Mouse (Mus musculus): Measurements from ENCODE around the gene Agbl5. TPM values are rescaled to one million over a fixed set of nuclear protein-coding genes. Genes with fewer than 3 reads are reported as not detected.

Agbl5 gene
- total RNA-seq, 2 experiments from 2014 or later: 19.5 to 22.2 TPM

DNA sequence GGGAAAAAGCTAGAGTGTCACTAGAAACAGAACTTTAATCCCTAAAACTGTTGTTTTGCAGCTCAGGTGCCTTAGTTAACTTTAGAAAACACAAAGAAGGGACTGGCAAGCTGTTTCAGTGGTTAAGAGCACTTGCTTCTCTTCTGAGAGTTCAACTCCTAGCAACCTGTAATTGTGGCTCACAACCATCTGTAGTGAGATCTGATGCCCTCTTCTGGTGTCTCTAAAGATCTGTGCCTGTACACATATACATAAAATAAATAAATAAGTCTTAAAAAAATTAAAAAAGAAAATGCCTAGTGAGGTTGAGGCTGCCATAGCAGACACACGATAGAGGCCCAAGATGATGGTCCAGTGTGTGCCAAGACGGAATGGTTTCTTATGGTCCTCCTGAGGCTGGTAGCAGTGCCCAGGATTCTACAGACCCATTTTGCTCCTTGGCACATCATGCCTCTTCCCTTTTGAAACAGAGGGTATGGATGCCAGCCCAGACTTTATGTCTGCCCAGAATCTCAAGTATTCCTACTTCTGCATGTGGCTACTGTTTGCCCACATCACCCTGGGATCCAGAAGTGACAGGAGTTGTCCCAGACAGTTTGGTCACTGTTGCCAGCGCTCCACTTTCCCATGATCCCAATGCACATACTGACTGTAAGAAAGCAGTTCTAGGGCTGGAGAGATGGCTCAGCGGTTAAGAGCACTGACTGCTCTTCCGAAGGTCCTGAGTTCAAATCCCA is 46.4 kb downstream of the Agbl5 start:
- intact Hi-C loops (cut with DNase I): loop anchor here (5.0 kb wide), 1 partner anchor 67 kb away; no protein-coding TSS in a partner anchor
- DNase-seq (ENCODE audit: extremely low spot score in 1 of 2, low spot score in 2 of 2): no peak

DNA sequence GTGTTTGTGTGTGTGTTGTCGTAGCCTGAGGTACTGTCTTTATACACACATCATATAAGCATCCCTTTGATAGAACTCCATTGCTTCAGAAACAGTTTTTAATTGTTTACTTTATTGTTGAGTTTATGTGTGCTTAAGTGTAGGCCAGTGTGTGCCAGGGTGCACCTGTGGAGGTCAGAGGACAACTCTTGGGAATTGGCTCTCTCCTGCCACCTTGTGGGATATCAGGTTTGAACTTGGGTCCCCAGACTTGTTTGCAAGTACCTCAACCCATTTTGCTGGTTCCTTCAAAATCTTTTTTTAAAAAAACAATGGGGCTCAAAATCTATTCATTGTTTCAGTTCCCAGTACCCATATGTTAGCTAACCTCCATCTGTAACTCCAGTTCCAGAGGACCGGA is 54.5 kb downstream of the Agbl5 start:
- intact Hi-C loops (cut with DNase I): no loop called here
- no peak for DNase-seq (ENCODE audit: extremely low spot score in 1 of 2, low spot score in 2 of 2)

DNA sequence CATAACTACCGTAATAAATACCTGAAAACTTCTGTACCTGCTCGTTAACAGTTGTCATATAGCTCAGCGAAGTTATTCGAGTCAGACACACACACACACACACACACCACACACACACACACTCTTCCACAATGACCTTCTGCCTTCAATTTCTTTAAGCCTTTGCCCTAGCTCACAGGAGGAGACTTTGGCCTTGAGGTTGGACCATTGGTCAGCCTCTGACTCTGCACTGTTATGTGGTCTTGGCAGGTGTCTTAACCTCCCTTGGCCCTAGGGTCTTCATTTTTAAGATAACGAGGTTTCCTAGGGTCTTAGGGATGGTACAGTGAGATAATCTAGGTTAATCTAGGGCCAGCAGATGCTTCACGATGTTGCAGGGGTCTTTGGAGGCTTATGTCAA is 55.9 kb downstream of the Agbl5 start:
- intact Hi-C loops (cut with DNase I): no loop called here
- DNase-seq (ENCODE audit: extremely low spot score in 1 of 2, low spot score in 2 of 2): no peak

DNA sequence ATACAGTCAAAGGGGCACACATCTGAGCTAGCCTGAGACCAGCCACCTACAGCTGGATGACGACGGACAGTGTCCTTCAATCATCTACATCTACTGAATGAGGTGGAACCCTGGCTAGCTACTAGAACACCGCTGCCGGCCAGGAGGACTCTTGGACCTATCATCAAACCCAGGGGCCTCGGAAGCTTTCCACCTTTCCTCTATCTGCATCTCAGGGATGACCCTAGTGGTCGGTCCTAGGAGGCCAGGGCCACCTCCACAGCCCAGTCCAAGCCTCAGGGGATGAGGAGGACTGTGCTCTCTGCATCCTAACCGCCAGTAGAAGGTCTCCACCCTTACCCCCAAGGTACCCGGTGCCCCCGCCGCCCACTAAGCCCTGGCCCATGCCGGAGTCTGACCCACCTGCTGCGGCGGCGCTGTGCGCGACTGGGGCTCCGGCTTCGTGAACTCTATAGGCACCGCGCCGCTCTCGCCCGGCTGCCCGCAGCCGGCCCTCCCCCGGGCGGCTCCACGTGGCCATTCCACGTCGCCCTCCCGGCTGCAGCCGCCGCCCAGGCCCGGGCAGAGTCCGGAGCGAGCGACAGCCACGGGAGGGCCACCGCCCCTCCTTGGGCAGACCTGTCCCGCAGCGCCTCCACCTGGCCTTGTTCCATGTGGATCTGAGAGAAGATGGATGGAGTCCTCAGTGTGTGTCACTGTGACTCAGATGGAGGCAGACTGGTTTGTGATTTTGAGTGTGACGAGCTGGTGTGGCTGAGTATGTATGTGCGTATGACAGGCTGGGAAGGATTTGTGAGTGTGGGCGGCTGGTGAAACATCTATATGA is 56.7 kb downstream of the Agbl5 start, which contains the start of gene Cgref1:
Cgref1 (minus strand) TSS at position 636 of the 826 bp plus-strand sequence.
- peak; percentile 76 to 82 for DNase-seq (ENCODE audit: extremely low spot score in 1 of 2, low spot score in 2 of 2)
- intact Hi-C loops (cut with DNase I): loop anchor here (5.0 kb wide), 1 partner anchor 107 kb away; the partner anchor contains the start of gene Cad

DNA sequence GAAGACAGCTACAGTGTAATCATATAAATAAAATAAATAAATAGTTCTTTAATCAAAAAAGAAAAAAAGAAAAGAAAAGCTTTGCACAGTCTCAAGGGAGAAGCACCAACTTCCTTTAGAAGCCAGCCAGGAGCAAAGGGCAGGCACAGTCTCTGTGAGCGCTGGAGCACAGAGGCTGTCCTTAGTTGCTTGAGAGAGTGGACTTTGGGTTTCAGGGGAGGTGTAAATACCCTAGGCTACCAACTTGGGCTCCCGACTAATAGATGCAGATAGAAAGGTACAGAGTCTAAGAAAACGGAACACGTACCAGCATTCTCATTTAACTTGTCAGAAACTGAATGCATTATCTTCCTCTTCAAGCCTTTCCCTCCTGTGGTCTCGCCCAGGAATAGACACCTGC is 60.1 kb downstream of the Agbl5 start:
- intact Hi-C loops (cut with DNase I): loop anchor here (5.0 kb wide), 1 partner anchor 104 kb away; the partner anchor contains the start of gene Cad
- no peak for DNase-seq (ENCODE audit: extremely low spot score in 1 of 2, low spot score in 2 of 2)

DNA sequence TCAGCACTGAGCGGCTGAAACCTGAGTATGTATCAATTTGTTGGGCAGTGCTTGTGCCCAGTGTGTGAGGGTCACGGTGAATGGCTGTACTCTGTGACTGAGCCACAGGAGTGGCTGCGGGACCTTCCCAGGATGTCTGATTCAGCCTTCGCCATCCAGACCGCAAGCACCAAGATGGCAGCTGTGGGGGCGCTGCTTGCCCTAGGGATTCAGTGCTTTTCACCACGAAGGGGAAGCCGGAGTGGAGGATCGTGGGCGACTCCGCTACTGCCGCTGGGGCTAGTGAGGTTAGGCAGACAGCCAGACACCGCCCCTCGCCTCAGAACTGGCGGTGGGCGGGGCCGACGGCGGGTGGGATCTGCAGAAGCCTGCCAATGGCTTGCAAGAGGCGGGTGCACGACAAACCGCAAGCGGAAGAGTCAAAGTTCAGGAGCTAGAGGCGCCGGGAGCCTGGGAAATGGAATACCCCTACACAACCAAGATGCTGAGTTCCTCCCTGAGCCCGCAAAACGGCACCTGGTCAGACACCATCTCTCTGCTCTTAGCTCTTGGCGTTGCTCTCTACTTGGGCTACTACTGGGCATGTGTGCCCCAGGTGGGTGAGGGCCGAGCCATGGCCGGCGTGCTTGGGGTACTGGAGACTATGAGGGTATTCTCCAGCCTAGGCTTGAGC is 61.3 kb downstream of the Agbl5 start:
- intact Hi-C loops (cut with DNase I): loop anchor here (5.0 kb wide), 1 partner anchor 103 kb away; the partner anchor contains the start of gene Cad
- DNase-seq (ENCODE audit: extremely low spot score in 1 of 2, low spot score in 2 of 2): peak; percentile 94 to 97

DNA sequence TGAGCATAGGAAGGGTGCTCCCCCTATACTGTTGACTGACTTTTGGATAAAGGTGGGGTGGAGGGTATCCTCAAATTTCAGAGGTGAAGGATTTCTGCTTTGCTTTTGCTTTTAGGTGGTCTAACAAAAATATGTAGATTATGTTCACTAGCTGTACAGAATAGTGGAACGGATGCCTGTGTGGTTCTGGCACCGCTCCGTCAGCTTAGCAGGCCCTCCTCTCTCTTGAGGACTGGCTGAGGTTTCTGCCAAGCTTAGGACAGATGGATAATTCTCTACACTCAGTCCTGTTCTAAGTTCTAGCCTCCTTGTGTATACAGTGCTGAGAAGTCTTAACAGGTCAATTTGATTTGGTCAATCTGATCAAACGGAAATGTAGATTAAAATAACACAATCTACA is 62.0 kb downstream of the Agbl5 start:
- no peak for DNase-seq (ENCODE audit: extremely low spot score in 1 of 2, low spot score in 2 of 2)
- intact Hi-C loops (cut with DNase I): no loop called here

DNA sequence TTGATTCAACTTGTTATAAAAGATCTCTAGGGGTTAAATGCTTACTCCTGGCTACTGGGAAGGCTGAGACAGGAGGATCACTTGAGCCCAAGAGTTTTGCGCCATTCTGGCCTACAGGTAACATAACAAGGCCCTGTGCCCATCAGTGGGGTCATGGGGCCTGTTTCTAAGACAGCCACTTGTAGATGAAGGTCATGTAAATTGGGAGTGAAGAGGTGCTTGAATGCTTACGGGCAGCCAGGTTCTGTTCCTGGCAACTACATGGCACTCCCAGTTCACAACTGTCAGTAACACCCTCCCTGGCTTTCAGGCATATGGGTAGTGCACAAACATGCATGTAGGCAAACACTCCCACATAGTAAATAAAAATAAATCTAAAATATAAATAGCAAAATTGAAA is 62.4 kb downstream of the Agbl5 start:
- no peak for DNase-seq (ENCODE audit: extremely low spot score in 1 of 2, low spot score in 2 of 2)
- intact Hi-C loops (cut with DNase I): no loop called here

DNA sequence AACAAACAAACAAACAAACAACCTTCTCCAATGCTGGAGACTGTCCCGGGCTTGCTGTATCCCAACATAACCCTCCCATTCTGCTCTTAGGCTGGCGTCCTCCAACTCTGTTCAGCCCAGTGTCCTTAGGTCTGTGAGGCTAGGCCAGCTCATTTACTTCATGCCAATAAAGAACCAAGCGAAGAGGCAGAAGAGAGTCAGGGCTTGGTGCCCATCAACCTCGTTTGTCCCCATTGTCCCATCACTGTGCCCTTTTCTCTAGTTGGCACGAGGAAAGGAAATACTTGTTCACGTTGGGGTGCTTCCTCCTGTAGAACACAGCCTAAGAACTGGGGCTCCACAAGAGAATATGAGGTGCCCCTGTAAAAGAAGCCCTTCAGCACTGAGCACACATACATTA is 63.2 kb downstream of the Agbl5 start:
- no peak for DNase-seq (ENCODE audit: extremely low spot score in 1 of 2, low spot score in 2 of 2)
- intact Hi-C loops (cut with DNase I): no loop called here

DNA sequence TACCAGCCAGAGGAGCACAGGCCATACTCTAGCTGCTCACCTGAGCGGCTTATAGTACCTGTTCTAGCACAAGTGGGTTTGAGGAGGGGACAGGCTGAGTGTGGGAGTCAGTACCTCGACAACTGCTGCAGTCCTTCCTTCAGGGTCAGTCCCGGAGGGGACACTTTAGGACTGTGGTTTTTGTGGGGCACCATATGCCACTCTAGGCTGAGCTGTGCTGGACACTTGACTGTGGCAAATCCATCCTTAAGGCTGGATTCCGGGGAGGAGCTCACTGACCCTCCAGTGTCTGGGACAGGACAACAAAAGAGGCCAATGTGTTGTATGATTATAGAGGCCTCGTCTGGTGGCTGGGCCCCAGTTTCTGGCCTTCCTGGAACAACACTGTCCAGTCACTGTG is 64.1 kb downstream of the Agbl5 start:
- no peak for DNase-seq (ENCODE audit: extremely low spot score in 1 of 2, low spot score in 2 of 2)
- intact Hi-C loops (cut with DNase I): no loop called here

DNA sequence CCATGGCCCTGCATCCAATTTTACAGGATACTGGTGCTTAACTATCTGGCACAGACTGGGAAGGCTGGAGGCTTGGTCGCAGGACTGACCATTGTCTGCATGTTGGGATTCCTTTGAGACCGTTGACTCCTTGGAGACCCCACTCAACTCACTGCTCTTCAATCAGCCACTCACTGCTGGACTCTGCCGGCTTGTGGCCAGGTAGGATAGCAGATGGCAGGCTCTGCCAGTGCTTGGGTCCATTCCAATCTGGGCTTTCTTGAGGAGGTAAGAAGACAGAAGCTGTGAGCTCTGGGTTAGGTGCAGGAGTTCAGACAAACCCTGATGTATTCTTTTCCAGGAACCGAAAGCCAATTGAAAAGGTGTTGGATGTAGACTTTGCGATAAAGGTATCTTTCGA is 65.6 kb downstream of the Agbl5 start:
- intact Hi-C loops (cut with DNase I): no loop called here
- DNase-seq (ENCODE audit: extremely low spot score in 1 of 2, low spot score in 2 of 2): no peak

DNA sequence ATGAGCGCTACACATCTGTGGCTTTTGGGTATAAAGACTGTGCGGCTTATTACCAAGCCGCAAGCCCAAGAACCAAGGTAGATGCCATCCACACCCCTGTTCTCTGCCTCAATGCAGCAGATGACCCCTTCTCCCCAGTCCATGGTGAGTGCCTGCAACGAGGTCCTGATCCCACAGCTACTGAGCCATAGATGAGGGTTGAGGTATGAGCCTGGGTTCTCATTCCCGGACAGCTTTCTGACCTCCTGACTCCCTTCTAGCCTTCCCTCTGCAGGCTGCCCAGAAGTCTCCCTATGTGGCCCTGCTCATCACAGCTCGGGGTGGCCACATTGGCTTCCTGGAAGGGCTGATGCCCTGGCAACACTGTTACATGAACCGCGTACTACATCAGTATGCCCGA is 66.1 kb downstream of the Agbl5 start:
- intact Hi-C loops (cut with DNase I): no loop called here

DNA sequence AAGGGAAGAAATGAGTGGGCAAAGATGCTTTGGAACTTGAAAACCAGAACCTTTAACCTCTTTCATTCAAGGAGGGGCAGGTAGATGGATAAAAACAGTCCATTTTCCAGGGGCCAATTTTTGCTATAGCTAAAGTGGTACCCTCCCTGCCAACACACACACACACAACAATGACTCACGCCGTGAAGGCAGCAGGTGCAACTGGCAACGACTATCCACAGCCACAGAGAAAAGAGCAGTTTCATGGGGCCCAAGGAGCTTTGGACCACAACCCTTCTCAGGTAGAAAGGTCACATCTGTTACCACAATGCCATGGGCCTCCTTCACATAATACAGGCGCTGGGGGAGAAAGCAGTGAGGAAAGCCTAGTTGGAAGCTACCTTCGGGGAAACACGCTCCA is 67.3 kb downstream of the Agbl5 start:
- DNase-seq (ENCODE audit: extremely low spot score in 1 of 2, low spot score in 2 of 2): no peak

More for the DNA sequence above, 66.1 kb downstream of the Agbl5 start:
- no peak for DNase-seq (ENCODE audit: extremely low spot score in 1 of 2, low spot score in 2 of 2)

More for the DNA sequence above, 67.3 kb downstream of the Agbl5 start:
- intact Hi-C loops (cut with DNase I): no loop called here

Other genes starting within 250 kb of the Agbl5 start
- 10 to 100 TPM; 27.3 to 29.3 TPM for gene Slc35f6, start 240.8 kb upstream of the Agbl5 start, total RNA-seq (2021)
- 1 to 10 TPM; 6.1 to 7.6 TPM for gene Cenpa, start 221.9 kb upstream of the Agbl5 start, total RNA-seq (2021)
- gene Dpysl5, start 177.1 kb upstream of the Agbl5 start, total RNA-seq (2021): 100 to 1,000 TPM; 354 to 401 TPM
- gene Mapre3, start 74.1 kb upstream of the Agbl5 start, total RNA-seq (2021): 100 to 1,000 TPM; 191 to 193 TPM
- gene Tmem214, start 20.7 kb upstream of the Agbl5 start, total RNA-seq (2021): 10 to 100 TPM; 61.3 to 66.5 TPM
- 100 to 1,000 TPM in 1 of 2 experiments, 10 to 100 TPM in 1; 98.0 to 102 TPM for gene Ost4, start 19.1 kb downstream of the Agbl5 start, total RNA-seq (2021)
- gene Emilin1, start 24.7 kb downstream of the Agbl5 start, total RNA-seq (2021): 1 to 10 TPM; 5.1 to 5.5 TPM
- 1 to 10 TPM; 7.3 to 8.0 TPM for gene Khk, start 32.7 kb downstream of the Agbl5 start, total RNA-seq (2021)
- gene Cgref1, start 56.9 kb downstream of the Agbl5 start, total RNA-seq (2021): 10 to 100 TPM; 61.1 to 62.5 TPM
- gene Preb, start 71.7 kb downstream of the Agbl5 start, total RNA-seq (2021): 100 to 1,000 TPM; 116 to 122 TPM
- gene Tcf23, start 80.0 kb downstream of the Agbl5 start, total RNA-seq (2021): under 1 TPM; 0.08 to 0.24 TPM
- 10 to 100 TPM; 72.4 to 77.2 TPM for gene Atraid, start 159.6 kb downstream of the Agbl5 start, total RNA-seq (2021)
- 10 to 100 TPM; 15.3 to 16.5 TPM for gene Slc5a6, start 160.2 kb downstream of the Agbl5 start, total RNA-seq (2021)
- gene Cad, start 166.1 kb downstream of the Agbl5 start, total RNA-seq (2021): 10 to 100 TPM; 21.5 to 25.4 TPM
- gene Dnajc5g, start 217.6 kb downstream of the Agbl5 start, total RNA-seq (2021): not detected
- gene Slc30a3, start 219.5 kb downstream of the Agbl5 start, total RNA-seq (2021): 100 to 1,000 TPM; 101 to 118 TPM
- under 1 TPM; 0.86 to 0.97 TPM for gene Trim54, start 228.0 kb downstream of the Agbl5 start, total RNA-seq (2021)

Measured in left cerebral cortex, postnatal 10 days (tissue).